Mouse (Mus musculus) CD4-positive, CD25-positive, alpha-beta regulatory T cell, adult 4 months (primary cell): ENCODE measurements around the gene Hsd17b14. TPM values are rescaled to one million over a fixed set of nuclear protein-coding genes. Genes with fewer than 3 reads are reported as not detected.

Experiments used
- ATAC-seq: one replicate; pipeline ENCODE4 v1.8.0; 2017
- polyA plus RNA-seq, 2 experiments: library from polyadenylated mRNA; unstranded; fragments of 100-300 nt; shearing (Covaris generic); gene quantifications; one replicate each; pipeline ENCODE4 v1.2.1; 2017

The Hsd17b14 gene
- polyA plus RNA-seq, 2 experiments from 2014 or later: 0.77 to 0.81 TPM

GRCm38 (mm10) chr7:45529461-45529860 is 25.2 kb upstream of the Hsd17b14 start:
- no peak for ATAC-seq

DNA sequence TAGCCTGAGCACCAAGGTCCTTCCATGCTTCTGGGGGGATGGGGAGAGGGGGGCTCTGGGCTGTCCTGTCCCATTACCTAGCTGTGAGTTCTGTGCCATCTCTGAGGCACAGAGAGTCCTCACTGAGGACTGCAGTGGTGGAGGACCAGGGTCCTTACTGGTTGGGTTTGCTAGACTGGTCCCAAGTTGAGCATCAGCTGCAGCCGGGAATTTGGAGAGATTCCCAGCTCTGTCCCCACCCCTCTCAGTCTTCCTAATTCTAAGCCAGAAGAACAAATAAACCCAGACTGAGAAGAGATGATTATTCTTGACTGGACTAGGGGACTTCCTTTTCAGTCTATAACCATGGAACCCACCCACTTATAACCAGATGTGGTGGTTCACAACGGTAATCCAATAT is 24.1 kb upstream of the Hsd17b14 start:
- no peak for ATAC-seq

- no peak for ATAC-seq
Observed at GRCm38 (mm10) chr7:45535676-45536075, 19.0 kb upstream of the Hsd17b14 start.

DNA sequence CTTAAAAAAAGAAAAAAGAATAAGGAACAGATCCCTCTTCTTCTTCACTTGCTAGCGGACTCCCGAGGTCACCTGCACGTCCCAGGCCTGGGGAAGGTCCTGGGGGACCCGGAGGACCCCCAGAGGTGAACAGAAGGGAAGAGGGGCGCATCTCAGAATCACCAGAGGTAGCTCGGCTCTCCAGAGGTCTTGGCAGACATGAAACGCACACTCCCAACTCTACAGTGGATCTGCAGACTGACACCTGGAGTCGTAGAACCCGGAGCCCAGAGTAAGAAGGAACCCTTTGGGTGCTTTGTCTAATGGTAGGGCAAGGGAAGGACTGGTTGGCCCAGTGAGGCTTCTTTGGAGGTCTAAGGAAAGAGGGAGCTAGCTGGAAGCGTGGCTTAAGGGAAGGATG is 17.1 kb upstream of the Hsd17b14 start:
- no peak for ATAC-seq

GRCm38 (mm10) chr7:45538163-45539041 is 16.3 kb upstream of the Hsd17b14 start:
- no peak for ATAC-seq

DNA sequence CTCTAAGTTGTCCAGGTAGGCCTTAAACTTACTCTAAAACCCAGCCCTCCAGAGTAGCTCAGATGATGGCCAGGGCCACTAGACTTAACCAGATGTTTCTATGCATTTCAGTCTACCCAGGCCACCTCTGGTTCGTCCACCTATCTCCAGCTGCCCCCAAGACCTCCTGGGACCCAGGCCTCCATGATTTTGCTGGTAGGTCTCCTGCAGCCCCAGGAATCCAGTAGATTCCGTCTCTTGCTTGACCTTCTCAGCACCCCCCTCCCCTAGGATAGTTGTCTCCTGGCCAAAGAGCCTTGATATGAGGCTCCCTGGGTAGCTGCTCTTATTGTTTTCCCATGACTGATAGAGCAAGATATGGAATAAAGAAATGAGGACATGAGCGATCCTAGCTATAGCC is 15.6 kb upstream of the Hsd17b14 start:
- no peak for ATAC-seq

- no peak for ATAC-seq
Observed at GRCm38 (mm10) chr7:45540213-45540612, 14.5 kb upstream of the Hsd17b14 start.

GRCm38 (mm10) chr7:45544525-45544924 is 10.2 kb upstream of the Hsd17b14 start:
- no peak for ATAC-seq

DNA sequence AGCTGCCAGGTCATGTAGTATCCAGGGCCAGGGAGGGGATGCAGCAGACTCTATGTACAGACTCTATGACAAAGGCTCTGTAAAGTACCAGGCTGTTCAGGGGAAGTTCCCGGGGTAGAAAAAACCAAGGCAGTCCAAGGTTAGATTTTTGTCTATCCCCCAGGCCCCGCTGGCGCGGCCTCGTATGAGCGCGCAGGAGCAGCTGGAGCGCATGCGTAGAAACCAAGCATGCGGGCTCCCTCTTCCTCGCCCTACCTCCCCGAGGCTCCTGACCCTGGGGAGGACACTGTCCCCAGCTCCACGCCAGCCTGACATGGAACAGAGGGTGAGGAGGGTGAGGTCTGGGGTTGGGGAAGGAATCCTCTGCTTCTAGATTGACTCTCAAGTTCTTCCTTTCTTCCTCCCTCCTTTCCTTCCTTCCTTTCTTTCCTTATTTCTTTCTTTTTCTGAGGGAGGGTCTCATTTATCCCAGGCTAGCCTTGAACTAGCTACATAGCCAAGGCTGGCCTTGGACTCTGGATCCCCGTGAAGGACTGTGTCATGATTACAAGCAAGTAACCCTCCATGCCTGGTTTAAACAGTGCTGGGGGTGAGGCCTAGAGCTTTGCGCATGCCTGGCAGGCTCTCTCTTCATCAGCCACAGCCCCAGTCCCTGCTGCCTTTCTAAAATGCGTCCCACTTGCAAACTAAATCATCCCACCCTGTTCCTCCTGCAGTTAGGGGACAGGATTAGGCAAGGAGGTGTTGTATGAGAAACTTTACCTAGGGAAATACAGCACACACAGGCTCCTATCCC is 4.9 kb upstream of the Hsd17b14 start:
- no peak for ATAC-seq

DNA sequence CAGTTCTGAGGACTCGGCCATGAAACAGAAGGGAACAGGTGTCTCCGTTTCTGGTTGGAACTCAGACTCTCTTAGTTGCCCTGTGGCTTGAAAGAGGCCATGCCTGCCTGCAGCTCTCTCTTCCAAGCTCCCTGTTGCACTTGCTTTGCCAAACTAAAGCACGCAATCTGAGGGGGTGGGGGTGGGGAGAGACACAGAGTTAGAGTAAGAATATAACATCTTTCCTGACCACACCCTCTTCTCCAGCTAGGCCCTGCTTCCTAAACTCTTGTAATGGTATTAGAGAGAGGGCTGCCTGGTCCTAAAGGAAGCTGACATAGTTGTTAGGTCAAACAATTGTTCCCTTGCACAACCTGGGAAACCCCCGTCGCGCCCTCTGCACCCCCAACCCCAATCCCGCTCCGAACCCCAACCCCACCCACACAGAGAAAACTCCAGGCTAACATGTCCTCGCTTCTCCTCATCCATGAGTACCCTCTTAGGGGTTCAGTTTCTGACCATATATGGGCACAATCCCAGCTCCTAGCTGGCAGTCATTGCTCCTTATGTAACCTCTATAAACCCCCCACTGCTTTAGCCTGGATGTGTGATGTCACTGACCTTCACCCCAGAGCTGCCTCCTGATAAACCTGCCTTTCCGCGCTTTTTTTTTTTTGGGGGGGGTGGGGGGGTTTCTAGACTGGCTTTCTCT is 3.7 kb upstream of the Hsd17b14 start:
- no peak for ATAC-seq

- ATAC-seq: no peak
Observed at GRCm38 (mm10) chr7:45551512-45551883, 3.2 kb upstream of the Hsd17b14 start.

GRCm38 (mm10) chr7:45553519-45553918 is 1.2 kb upstream of the Hsd17b14 start:
- no peak for ATAC-seq

DNA sequence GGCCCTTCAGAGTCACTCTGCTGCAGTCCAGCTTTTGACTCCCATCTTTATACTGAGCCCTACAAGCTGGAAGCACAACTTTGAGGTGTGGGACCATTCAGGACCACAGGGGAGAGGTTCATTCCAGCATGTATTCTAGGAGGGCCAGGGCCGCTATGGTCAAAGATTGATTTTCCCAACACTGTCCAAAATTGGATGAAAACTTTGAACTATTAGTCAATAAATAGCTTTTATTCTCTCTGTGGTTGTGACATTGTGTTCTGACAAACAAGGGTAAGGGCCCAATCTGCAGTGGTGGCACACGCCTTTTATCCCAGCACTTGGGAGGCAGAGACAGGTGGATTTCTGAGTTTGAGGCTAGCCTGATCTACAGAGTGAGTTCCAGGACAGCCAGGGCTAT is 703 bp upstream of the Hsd17b14 start:
- ATAC-seq: no peak

- peak; percentile 79 for ATAC-seq
Observed at GRCm38 (mm10) chr7:45555787-45556186, 1.1 kb downstream of the Hsd17b14 start.

DNA sequence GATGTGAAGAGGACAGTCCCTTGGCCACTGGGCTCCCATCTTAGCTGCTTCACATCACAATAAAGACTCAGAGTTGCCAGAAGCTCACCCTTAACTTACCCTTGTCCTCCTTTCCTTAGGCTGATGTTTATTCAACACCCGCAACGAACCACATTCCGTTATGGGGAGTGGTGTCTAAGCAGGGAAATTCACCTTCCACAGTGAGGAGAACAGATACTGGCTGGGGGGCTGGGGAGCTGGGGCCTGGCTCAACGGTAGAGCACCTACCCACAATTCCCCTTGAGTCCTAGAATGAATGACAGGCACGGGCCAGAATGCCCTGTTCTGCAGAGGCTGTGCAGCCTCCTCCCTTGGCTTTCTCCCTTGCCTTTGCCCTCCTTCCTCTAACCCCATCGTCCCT is 4.2 kb downstream of the Hsd17b14 start:
- ATAC-seq: no peak

DNA sequence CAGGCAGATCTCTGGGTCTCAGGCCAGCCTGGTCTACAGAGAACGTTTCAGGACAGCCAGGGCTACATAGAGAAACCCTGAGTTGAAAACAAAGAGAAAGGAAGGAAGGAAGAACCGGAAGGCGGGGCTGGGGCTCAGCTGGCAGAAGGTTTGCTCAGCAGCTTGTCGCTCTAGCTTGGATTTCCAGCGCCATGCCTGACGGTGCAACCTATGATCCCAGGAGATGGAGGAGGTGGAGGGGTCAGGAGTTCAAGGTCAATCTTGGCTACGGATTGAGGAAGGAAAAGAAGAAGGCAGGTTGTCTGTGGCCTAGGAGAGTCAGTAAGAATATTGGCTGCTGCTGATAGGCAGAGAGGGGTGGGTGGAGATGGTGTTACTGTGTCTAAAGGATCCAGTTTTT is 5.5 kb downstream of the Hsd17b14 start:
- ATAC-seq: peak; percentile 26

DNA sequence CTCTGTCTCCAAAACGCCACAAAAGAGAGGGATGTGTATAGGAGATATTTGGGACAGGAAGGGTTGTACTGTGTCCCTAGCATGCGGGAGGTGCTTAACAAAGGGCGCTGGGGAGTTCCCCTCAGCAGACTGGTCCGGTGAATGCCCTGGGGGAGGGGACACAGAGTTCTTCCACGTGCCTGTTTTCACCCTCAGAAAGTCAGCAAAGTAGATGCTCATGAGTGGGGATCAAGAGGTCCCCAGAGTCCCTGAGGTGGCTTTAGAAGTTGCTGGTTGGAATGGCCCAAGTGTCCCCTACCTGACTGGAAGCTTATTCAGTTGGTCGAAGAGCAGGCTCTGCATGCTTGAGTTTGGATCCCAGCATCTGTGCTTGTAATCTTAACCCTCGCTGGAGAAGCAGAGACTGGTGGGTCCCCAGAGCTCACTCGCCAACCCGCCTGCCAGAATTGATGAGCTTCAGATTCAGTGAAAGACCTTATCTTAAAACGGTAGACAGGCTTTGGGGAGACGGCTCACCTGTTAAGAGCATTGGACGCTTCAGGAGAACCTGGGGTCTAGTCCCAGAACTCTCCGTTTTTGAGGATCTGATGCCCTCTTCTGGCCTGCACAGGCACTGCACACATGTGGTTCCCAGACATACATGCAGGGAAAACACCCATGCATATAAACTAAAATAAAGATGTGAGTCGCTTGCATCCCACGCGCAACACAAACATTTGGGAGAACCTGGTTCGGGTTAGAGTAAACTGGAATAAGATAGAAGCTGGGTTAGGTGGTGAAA is 6.3 kb downstream of the Hsd17b14 start:
- peak; percentile 85 for ATAC-seq

DNA sequence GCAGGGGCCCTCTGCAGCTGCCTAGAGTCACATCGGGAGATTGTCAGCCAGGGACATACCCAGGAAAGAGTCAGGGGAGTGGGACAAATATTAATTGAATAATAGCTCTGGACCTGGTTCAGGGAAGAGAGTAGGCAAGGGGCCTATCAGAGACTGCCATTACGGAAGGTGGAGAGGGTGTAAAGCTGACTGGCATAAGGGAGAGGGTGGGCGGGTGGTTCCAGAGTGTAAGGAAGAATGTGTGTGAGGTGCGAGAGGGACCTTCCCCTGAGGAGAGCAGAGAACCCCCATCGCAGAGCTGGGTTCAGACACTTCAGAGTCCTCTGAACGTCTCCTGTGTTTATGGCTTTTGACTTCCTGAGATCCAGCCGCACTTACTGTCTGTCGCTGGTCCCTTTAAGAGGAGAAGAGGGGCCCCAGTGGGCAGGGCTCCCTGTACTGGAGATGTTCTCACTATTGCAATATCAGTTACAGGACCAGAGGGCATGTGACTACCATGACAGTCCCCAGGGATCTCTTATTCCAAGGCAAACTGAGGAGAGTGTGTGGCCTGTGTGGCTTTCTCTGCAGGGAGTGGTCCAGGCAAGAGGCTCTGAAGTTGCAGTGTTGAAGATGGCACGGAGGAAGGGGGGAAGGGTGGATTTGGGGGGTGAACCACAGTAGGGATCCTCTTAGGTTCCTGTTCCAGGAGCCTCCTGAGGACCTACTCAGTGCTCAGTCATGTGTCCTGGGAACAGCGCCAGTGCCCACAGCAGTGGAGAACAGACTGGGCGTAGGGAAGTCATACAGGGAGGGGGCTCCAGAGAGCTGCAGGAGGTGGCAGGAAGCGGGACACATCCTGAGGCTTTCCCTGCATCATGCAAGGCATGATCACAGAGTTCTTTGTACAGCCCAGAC is 7.2 kb downstream of the Hsd17b14 start:
- no peak for ATAC-seq

- ATAC-seq: no peak
Observed at GRCm38 (mm10) chr7:45564811-45565210, 10.1 kb downstream of the Hsd17b14 start.

DNA sequence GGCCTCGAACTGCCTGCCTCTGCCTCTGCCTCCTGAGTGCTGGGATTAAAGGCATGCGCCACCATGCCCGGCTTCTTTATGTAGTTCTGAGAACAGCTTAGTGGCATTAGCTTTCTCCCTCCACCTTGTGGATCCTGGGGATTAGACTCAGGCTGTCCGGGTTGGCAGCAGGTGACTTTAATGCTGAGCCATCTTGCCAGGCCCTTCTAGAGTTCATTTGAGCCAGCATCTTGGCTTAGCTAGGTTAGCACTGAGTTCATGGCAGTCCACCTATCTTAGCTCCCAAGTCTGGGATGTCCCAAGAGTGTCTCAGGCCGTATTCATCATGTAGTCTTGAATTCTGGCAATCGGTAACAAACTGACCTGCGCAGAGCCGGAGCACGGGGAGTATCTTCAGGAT is 10.8 kb downstream of the Hsd17b14 start:
- no peak for ATAC-seq

DNA sequence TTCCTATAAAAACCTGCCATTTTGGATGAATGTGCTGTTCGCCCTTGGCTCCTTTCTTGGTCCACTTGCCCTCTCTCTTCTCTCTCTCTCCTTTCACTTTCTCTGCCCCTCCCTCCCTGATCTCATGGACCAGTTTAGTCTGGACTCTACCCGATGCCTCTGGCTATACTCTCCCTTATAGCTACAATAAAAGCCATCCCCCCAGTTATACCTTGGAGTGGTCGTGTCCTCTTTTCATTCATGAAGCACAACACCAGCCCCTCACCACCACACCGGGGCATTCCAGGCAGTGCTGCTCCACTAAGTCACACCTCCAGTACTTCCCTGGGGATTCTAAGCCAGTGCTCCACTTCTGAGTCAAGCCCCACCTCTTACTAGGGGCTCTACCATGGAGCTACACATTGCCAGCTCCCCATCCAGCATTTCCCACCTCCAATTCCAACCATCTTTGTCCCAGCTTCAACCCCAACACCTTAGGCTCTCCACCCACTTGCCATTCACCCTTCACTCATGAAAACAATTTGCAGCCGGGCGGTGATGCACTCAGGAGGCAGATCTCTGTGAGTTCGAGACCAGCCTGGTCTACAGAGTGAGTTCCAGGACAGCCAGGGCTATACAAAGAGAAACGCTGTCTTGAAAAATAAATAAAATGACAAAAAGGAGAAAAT is 12.6 kb downstream of the Hsd17b14 start:
- ATAC-seq: no peak
